Mouse (Mus musculus) kidney, adult 18-20 months (tissue): ENCODE measurements around the gene Adora1.
A peak's percentile ranks its signal among the peaks of the same experiment; 100 is the strongest.
"Not testable (repeated sequence)": the region's sequence is repeated elsewhere in the genome, so short reads cannot be mapped to it uniquely, and the experiment has no call there.

Experiments
- DNase-seq: peaks from one replicate; pipeline ENCODE4 v3.0.0; 2021

Gene Adora1

DNA sequence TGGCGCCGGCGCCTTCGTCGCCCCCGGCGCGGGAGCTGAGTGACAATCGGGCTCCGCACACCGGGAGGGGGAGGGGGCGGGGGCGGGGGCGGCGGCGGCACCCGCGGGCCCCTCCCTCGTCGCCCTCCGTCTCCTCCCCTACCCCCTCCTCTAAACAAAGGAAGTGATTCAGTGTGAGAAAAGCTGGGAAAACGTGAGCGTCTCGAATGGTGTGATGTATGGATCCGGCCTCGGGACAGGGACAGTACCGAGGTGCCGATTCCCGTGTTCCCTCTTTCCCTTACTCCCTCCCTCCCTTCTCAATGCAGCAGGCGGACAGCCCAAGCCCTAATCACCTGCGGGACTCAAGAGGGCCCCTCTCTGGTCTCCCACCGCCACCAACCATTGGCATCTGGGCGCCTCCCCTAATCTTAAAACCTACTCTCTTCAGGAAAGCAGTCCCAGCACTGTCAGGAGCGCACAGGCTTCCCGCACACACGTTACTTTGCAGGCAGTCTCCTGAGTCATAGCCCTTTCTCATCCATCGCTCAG is at the start of gene Adora1:
Gene Adora1 (minus strand): TSS at position 41 of the 531 bp plus-strand sequence.
- DNase-seq = no peak

DNA sequence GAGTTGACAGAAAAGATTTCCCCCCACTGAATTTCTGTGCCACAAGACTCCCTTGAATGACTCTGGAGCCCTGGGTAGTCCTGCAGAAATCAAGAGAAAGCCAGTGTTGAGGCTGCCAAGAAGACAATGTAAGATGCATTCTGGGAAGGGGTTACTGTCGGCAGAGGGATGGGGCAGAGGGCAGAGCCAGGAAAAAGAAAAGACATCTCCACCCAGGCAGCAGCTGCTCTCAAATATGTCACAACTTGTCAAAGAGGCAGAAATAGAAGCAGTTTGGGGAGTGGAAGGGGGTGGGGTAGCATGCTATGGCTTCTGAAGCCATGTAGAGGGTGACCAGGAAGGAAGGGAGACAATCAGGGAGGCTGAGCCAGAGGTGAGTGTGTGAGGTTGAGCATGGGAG is 47.9 kb upstream of the Adora1 start:
- DNase-seq = no peak

DNA sequence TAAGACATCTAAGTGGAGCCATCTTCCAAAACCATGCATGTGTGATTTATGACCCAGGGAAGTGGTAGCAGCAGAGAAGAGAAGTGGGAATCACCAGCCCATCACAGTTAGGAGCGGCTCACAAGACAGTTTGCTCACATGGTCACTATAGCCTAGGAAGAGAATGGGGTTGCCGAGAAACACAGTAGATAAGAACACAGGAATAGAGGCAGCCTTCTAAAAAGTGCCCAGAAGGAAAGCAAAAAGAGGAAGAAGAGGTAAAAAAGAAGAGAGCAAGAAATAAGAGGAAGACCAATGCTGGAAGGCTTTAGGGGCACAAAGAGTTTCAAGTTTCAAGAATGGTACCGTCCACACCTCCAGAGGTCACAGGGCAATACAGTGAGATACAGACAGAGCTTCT is 47.1 kb upstream of the Adora1 start:
- no peak for DNase-seq

DNA sequence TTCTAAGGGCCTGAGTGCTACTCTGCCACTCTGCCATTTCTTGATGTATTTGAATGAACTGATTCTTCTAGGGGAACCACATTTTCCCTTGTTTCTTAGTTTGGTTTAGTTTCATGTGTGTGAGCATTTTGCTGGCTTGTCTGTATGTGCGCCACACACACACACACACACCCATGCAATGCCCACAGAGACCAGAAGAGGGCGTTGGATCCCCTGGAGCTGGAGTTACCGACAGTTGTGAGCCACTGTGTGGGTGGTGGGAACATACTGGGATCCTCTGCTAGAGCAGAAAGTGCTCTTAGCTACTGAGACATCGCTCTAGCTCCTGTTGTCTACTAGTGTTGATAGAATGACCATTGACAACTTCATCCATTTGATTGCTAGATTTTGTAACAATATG is 46.3 kb upstream of the Adora1 start:
- no peak for DNase-seq

GRCm38 (mm10) chr1:134280174-134280573 is 44.9 kb upstream of the Adora1 start:
- no peak for DNase-seq

GRCm38 (mm10) chr1:134276823-134277222 is 41.6 kb upstream of the Adora1 start:
- DNase-seq = no peak

GRCm38 (mm10) chr1:134275616-134276464 is 40.6 kb upstream of the Adora1 start:
- peak; percentile 59 for DNase-seq

DNA sequence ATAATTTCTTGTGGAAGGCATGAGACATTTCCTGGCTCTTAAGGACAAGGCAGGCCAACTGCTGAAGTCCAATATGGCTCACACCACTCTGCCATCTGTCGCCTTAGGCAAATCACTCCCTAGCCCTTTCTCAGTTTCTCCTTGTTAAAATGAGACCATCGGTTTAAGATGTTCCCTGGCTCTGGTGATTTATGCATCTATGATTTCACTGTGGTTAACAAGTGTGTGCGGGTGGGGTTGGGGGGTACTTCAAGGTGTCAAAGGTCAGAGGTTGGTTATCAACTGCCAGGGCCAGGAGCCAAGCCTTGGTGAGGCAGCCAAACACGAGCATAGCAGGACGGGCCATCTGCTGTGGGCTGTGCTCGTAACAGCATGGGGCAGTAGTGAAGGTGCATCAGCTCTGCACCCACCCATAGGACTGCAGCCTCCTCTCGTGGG is 39.3 kb upstream of the Adora1 start:
- no peak for DNase-seq

- DNase-seq = no peak
Measured at GRCm38 (mm10) chr1:134273493-134274395, 38.5 kb upstream of the Adora1 start.

- DNase-seq = no peak
Measured at GRCm38 (mm10) chr1:134272754-134273250, 37.6 kb upstream of the Adora1 start.

DNA sequence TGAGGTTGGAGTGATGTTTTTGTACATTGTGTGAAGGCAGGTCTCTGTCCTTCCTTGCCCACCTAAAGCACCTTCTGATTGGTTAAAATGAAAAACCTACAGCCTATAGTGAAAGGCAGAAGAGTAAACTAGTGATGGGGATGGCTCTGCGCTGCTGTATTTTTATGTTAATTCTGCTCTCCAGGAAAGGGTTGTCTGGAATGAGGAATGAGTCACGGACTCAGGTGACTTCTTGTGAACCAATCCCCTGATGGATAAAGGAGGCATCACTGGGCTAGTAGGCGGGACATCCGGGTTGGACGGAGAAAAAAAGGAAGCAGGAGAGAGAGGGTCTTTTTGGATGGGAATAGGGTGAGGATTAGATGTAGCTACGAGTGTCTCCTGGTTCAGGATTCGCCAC is 34.8 kb upstream of the Adora1 start:
- DNase-seq = no peak

DNA sequence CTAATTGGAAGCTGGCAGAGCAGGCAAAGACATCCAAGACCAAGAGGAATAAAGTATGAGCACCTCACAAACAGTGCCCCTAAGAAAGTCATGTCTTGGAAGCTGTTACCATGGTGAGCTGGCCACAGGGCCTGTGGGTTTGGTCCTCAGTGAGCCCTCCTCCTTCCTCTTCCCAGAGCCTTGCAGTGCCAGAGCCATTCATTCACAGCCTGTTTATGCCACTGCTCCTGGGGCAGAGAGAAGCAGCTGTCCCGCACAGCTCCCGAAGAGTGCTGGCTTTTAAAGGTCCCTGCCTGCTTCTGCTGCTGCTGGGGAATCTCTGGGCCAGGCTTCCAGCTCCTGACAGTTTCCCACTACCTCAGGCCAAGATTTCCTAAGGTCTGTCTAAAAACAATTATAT is 30.6 kb upstream of the Adora1 start:
- DNase-seq = no peak

DNA sequence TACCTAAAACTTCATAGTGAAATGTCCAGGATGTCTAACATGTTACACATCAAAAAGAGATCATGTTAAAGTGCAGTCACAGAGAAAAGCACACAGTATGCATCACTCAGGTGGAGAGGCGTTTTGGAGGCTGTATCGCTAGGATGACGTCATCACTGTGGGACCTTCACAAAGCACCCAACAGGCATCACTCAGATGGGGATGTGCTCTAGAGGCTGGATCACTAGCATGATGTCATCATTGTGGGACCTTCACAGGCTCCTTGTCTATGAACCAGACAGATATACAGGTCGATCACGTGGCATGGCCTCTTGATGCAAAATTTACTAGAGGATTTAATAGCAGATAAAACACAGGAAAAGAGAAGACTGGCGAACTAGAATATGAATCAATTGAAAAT is 29.1 kb upstream of the Adora1 start:
- DNase-seq = no peak

- not testable (repeated sequence) for DNase-seq
Measured at GRCm38 (mm10) chr1:134249681-134250080, 14.4 kb upstream of the Adora1 start.

DNA sequence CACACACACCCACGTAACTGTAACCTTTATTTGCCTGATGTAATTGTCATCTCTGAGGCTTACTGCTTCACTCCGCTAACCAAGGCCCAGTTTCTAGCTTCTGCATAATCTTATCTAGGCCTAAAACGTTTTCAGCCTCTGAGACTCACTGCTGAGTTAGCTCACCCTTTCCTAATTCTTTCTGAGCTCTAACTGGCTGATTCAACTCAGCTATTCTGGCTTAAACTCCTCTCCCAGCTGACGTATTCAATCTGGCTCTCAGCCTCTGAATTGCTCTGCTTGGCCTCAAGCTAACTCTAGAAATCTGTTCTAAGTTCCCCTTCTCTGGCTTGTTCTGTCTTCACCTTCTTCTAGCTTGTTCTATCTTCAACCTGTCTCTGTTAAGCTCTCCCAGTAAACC is 11.4 kb upstream of the Adora1 start:
- DNase-seq = no peak

DNA sequence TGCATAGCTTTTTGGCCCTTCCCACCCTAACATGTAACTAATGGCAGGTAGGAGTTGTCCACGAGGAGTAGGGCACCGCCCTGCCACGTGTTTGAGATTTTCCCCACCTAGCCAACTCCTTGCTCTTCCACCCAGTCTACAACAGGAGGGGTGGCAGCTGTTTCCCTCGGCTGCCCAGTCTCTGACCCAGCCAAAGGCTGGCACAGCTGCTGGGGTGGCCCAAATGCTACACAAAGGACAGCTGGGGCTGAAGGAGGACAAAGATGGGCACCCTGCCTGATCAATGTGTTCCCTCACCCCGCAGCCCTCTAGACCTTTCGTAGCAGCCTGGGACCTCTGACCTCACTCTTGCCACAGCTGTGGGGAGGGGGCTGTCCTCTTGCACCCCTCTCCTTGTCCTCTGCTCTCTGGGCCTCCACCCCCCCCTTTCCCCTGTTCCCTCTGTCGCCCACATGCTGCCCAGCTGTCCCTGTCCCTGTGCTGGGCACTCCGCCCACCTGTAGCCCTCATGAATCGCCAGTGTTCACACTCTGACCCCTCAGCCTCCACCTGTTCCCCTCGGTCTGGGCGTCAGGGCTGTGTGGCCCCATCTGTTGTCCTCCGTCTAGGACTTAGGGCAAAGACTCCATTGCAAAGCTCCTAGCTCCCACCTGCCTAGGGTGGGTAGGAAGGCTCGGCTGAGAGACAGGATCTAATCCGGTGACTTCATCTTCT is 9.9 kb upstream of the Adora1 start:
- no peak for DNase-seq

GRCm38 (mm10) chr1:134243948-134244914 is 9.0 kb upstream of the Adora1 start:
- peak; percentile 92 for DNase-seq

- no peak for DNase-seq
Measured at GRCm38 (mm10) chr1:134243505-134243904, 8.3 kb upstream of the Adora1 start.

DNA sequence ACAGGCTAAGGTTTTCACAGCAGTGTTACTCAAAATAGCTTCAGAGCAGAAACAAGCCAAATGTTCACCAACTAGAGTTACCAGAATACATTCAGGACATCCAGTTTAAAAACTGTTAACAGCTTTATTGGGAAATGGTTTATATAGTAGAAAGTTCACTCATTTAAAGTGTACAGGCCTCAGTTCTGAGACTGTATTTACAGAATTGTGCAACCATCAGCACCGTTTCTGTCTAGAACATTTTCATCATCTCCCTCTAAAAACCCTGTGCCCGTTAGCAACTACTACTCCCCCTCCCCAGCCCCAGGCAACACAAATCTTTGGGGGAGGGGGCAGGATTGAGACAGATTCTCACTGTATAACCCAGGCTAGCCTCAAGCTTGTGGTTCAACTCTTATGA is 7.1 kb upstream of the Adora1 start:
- DNase-seq = no peak

DNA sequence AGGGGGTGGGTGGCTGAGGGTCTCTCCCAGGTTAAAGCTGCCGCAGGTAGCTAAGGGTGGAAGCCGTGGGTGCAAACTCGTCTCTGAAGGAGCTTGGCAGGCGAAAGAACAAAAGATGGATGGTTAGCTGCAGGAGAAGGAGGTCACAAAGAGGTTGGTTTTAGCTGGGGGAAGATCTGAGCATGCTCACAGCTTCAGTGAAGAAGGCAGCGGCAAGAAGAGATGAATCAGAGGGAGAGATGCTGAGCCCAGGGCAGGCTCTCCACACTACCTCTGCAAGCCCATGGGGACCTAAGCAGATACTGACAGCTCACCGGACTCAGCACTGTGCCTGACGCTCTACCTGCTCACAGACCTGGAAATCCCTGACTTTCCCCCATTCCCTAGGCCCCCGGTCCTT is 6.1 kb upstream of the Adora1 start:
- DNase-seq = no peak

DNA sequence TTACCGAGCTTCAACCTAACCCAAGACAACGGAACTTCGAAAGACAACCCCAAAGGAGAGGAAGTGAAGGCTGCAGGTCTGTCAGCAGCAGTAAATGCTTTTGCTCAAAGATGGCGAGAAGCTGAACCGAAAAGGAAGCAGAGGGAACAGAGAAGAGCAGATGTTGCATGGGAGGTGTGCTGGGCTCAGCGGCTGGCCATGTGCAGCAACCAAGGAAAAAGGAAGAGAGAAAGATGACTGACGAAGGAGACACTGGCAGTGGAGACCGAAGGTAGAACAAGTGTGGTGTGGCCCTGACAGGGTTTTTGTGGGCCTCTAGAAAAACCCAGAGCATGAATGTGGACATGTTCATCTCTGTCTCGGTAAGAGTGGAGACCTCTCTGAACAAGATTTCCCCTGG is 5.5 kb upstream of the Adora1 start:
- no peak for DNase-seq

DNA sequence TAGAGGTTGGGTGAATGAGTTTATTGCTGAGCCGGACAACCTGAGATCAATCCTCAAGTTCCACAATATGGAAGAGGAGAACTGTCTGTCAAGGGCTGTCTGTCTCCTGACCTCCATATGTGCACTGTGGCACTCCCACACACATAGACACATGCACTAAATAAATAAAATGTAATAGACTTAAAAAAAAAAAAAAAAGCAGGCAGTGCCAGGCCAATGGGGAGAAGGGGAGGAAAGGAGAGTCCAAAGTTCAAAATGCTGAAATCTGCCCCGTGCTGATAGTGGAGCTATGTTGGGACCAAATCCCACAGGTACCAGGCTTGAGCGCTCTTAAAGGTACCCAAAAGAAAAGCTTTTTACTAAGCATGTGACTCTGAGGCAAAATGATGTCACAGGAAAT is 2.2 kb upstream of the Adora1 start:
- DNase-seq = no peak
